Mouse (Mus musculus) embryo, embryonic 11.5 days (tissue): Measurements from ENCODE around the gene 1700001C19Rik.
A peak's percentile ranks its signal among the peaks of the same experiment; 100 is the strongest.
"Not testable (repeated sequence)": the region's sequence is repeated elsewhere in the genome, so short reads cannot be mapped to it uniquely, and the experiment has no call there.

Experiments used
- DNase-seq: peaks from one replicate; pipeline ENCODE4 v3.0.0-alpha.2; 2012; ENCODE audit warnings: low read depth, low spot score

The 1700001C19Rik gene

DNA sequence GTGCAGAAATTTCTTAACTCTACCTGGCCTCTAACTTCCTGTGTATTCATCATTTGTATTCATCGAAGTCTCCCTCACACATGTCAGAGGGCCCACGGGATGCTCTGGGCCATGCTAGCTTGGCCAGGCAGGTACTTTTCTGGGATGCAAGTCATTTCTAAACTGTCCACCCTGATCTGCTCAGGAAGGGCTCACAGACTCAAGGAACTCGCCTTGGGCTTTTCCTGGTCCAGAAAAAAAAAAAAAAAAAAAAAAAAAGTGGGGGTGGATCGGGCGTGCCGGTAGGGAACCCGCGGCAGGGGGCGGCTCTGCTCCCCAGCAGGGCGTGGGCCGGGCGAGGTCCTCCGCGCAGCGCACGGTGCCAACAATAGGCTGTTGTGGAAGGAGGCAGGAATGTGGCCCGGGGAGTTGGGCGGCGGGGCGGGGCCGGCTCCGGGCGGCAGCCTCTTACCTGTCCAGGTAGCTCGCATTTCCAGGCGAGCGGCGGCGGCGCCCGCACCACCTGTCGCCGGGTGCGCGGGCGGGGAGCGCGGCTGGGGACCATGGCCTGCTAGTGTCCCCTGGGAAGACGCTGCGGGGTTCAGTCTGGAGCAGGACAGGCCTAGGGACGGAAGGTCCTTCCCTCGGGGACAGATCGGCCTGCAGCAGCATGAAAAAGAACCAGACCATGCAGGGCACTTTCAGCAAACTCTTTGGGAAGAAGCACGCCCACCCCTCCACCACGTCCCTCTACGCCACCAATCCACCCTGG is 845 bp downstream of the 1700001C19Rik start, which contains the start of gene AI661453:
Gene AI661453 (plus strand): TSS at position 460 of the 751 bp plus-strand sequence.
- DNase-seq = no peak

DNA sequence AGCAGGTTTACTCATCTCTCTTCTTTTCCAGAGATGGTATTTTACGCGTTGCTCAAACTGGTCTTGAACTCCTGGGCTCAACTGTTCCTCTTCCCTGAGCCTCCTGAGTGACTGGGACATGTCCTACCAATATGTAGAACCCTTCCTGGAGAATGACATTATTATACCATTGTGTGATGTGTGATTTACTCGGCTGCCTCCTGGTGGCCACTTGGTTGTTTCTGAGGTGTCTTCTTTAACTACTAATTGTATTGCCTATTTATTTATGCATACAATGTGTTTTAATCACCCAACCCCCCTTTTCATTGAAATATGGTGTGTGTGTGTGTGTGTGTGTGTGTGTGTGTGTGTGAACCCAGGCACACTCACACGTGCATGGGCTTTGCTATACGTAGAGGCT is 6.4 kb downstream of the 1700001C19Rik start:
- no peak for DNase-seq

DNA sequence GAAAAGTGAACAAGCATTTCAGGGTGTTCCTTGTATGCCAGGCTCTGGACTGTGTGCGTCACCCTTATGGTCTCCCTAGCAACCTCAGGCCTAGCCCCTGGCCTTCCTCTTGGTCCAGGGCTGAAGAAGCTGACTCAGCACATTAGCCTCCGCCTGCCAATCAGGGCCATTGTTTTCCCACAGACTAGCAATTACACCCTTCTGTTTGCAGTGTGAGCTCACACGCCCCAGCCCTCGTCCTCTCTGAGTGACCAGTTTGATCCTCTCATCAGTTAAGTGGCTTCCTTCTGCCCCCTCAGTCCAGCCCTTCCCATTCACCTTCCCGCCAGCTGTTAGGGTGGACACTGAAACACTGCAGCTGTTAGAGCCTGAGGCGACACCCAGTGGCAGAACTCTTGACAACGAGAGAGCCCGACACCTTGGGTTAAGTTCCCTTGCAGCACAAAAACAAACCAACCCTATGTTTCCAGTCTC is 8.3 kb downstream of the 1700001C19Rik start:
- DNase-seq = no peak

DNA sequence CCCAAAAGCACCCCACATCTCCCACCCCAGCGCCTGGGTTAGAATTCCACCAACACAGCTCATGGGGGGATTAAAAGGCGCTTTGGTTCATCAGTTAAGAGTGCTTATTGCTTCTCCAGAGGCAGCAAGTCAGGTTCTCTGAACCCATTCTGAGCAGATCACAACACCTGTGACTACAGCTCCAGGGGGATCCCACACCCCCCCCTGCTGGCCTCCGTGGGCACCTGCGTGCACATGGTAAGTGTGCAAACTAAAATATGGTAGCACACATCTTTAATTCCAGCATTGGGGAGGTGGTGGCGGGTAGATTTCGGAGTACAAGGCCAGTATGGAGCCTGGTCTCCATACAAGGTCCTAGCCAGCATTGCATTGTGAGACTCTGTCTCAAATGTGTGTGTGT is 9.9 kb downstream of the 1700001C19Rik start:
- no peak for DNase-seq

DNA sequence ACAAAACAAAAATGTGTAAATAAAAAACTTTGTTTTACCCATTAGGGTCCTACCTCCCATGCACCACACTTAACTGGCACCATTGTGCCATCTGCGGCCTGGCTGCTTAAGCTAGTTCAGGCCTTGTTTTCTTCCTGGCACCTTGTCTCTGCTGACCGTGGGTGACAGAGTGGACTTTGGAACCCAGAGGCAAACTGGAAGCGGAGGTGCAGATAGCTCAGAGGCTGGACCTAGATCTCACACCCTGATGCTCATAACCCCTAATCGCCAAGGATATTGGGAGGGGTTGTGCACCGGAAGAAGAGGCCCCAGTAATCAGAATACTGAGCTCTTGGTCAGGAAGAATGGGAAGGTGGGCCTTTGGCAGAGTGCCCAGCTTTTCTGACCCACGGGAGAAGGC is 13.0 kb downstream of the 1700001C19Rik start:
- no peak for DNase-seq

DNA sequence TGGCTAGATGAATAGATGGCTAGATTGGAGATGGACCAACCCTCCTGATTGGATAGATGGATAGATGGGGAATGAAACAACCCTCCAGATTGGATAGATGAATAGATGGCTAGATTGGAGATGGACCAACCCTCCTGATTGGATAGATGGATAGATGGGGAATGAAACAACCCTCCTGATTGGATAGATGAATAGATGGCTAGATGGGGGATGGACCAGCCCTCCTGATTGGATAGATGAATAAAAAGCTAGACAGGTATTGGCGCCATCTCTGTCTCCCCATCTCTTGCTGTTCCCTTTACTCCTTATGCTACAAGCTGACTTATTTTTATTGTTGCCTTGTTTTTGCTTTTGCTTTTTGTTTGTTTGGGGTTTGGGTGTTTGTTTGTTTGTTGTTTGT is 14.6 kb downstream of the 1700001C19Rik start:
- not testable (repeated sequence) for DNase-seq

DNA sequence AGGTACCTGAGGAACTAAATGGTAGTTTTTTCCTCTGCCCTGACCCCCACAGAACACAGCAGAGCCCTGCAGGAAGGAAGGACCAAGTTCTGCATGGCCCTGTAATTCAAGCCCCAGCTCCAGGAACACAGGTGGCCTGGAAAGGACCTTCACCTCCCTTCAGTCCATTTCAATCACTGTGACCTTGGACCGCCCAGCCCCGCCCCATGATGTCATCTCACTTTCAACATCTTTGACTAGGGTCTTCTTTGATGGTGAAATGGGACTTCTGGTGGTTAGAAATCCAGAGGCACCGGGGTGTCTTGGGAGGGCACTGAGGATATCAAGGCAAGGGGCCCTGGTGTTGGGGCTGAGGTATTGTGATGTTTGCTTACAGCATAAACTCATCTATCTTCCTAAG is 15.6 kb downstream of the 1700001C19Rik start:
- DNase-seq = no peak

DNA sequence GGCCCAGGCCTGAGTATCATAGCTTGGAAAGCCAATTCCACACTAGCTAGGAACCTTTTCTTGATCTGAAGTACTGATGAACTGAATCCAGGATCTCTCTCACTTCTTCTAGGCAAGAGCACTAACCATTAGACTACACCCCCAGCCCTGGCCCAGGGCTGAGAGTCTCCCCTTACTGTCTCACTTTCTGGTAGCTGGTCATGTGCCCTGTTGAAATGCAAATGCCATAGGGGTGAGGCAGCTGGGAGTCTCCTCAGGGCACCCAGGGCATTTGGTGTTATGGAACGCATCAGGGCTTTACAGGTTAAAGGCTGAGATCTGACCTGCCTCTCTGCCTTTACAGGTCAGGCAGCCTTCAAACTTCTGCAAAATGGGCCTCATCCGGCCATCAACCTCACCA is 17.0 kb downstream of the 1700001C19Rik start:
- DNase-seq = no peak

DNA sequence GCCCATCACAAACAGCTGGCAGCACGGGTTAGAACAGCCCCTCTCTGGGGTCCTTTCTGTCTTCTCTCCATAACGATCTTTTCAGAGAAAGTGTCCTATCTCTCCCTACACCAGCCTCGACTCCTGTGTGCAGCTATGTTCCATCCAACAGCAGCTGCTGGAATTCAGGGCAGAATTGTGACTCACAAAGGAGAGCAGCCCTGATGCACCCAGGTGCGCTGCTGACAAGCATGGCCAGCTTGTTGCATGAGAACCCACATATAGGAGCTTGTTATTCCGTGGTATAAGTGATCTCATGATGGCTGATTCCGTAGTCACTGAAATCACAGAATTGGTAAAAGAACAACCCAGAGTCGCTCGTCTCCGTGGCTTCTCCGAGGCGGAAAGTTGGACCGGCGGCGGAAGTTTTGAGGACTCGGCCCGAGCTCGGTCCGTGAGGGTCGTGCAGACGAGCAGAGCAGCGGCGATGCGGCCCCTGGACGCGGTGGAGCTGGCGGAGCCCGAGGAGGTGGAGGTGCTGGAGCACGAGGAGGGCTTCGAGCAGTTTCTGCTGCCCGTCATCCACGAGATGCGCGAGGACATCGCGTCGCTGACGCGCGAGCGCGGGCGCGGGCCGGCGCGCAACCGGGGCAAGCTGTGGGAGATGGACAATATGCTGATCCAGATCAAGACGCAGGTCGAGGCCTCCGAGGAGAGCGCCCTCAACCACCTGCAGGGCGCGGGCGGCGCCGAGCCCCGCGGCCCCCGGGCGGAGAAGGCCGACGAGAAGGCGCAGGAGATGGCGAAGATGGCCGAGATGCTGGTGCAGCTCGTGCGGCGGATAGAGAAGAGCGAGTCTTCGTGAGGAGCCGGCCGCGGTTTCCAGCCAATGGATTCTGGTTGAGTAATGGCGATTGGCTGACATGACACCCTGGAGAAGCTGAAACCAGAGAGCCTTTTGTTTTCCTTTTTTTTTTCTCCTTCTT is 27.0 kb downstream of the 1700001C19Rik start:
- not testable (repeated sequence) for DNase-seq

DNA sequence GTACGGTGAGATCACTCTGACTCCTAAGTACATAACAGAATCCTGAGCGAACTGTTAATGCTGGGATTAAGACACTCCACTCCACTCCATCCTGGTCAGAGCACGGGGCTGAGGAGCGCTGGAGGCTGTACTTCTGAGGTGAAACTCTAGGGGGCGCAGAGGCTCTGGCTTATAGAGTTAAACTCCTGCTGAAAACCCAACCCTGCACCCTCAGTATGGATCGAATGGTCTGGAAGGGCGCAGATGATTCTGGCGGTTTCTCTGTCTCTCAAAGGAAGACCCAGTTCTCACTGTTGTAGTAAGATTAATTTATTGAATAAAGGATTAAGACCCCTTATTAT is 28.6 kb downstream of the 1700001C19Rik start:
- peak; percentile 37 for DNase-seq

DNA sequence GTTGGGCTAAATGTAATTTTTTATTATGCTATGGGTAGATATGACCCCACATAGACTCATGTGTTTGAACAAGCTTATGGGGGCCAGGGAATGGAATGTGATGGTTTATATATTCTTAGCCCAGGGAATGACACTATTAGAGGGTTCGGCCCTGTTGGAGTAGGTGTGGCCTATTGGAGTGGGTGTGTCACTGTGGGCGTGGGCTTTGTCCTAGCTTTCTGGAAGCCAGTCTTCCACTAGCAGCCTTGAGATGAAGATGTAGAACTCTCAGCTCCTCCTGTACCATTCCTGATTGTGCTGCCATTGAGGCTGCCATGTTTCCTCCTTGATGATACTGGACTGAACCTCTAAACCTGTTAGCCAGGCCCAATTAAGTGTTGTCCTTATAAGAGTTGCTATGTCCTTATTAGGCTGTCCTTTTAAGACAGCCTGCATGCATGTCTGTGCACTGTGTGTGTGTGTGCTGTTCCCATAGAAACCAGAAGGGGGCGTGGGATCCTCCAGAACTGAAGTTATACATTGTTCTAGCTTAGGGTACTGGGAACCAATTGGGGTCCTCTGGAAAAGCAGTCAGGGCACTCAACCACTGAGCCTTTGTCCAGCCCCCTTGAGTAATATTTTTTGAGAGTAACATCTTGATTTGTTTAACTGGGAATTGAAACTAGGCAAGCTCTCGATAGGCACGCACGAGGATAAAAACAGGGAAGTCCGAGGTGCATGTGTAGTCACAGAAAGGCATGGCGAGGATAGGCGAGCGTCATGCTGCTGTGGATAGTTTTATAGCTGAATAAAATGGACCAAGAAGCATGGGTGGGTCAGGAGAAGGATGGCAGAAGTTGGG is 29.2 kb downstream of the 1700001C19Rik start:
- no peak for DNase-seq

DNA sequence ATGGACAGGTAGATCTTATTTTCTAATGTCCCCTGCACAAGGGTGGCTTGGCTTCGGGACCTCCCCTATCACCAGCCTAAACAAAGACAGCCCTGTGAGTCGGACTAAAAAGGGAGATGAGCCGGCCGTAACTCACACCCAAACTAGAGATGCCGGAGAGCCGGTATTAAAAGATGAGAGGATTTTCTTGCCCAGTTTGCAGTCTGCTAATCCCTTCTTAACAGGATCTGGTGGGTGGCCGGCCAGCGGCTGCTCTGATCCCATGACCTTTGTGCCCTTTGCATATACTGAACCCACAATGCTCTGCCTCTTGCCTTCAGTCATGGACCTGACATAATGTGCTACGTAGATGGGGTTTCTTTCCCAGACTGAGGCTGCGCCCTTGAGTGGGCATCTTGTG is 36.7 kb downstream of the 1700001C19Rik start, which contains the start of gene Guca1a:
Gene Guca1a (minus strand): TSS at position 134 of the 400 bp plus-strand sequence.
- DNase-seq = no peak

DNA sequence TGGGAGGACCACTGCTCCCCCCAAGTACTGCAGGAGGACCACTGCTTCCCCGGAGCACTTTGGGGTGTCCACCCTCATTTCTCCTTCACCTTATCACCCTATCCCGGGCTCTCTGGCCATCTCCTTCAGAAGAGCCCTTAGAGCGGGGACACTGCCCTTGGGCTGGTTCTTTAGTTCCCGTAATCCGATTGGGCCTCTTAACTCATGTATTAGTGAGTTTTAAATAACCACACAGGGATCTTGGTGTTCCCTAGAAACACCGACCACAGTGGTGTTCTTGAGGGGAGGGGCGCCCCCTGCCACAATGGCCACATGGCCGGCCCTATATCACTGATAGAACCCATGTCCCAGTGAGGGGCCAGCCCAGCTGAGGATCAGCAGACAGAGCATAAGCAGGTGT is 38.1 kb downstream of the 1700001C19Rik start:
- no peak for DNase-seq

DNA sequence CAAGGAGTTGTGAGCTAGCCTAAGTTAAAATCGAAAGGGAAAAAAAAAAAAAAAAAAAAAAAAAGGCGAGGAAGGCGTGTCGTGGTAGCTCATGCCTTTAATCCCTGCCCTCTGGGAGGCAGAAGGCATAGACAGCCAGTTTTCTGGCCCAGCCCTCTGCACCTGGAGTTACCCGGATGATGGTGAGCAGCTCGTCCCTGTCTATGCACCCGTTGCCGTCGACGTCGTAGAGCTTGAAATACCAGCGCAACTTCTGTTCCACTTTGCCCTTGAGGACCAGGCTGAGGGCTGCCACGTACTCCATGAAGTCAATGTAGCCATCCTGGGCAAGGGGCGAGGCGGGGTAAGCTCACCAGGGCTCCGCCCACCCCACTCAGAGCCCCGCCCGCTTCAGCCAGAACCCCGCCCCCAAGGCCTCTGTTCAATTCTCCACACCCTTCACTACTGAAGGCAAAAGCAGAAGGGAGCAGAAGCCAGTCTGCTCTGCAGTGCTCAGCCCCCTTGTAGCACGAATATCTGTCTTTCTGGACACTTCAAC is 41.7 kb downstream of the 1700001C19Rik start:
- DNase-seq = peak; percentile 26

DNA sequence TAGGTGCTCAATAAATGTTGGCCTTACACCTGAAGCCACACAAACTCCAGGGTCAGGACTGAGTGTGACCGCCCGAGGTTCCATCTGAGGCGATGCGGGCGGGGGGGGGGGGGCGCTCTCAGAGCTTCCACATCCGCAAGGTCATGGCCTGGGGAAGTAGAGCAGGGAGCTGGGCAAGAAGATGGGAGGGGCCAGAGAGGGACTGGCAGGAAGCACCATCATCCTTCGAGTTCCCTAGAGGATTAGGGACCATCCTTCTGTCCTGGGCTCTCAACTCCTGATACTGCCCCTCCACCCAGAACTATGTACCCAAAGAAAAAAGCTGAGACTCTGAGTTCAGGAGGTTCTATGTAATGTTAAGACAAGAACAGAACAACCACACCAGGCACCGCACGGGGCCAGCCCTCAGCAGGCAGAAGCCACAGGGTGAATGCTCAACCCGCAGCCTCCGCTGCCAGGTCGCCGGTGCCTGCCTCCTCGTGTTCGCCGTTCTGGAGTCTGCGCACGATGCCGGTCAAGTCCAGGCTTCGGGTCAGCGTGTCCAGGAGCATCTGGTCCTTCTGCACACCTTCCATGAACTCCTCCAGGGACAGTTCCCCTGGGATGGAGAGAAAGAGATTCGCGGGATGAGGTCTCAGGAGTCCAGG is 42.8 kb downstream of the 1700001C19Rik start:
- no peak for DNase-seq

DNA sequence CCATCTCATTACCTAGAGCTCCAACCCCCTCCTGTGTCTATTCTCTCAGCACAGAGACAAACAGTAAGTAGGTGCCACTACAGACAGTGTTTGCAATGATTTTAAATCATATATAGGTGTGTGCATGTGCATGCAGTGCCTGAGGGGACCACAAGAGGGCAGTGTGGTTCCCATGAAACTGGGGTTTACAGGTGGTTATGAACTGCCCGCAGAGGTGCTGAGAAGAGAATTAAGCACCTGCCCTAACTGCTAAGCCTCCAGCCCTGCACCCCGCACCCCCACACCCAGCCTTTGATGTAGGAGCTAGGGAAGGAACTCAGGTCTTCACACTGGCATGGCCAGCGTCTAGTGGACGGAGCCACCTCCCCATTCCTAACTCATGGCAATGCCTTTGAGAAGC is 50.5 kb downstream of the 1700001C19Rik start:
- DNase-seq = peak; percentile 26

DNA sequence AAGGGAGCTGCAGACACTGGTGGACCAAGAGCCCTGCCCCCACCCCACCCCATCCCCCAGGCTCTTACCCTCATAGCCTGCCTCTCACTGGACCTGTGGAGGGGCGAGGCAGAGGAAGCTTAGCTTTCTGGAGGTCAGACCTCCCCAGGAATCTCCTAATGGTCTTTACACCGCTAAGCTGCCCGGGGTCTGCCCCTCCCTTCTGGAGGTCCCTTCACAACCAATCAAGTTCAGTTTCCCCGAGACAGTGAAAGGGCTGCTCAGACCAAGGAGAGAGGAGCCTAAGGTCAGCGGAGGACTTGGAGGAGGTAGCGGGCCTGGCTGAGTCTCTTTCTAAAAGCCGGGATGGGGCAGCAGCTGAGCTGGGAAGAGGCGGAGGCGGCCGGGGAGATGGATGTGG is 52.0 kb downstream of the 1700001C19Rik start, which contains the start of gene Guca1b:
Gene Guca1b (plus strand): TSS at position 249 of the 400 bp plus-strand sequence.
- DNase-seq = no peak

DNA sequence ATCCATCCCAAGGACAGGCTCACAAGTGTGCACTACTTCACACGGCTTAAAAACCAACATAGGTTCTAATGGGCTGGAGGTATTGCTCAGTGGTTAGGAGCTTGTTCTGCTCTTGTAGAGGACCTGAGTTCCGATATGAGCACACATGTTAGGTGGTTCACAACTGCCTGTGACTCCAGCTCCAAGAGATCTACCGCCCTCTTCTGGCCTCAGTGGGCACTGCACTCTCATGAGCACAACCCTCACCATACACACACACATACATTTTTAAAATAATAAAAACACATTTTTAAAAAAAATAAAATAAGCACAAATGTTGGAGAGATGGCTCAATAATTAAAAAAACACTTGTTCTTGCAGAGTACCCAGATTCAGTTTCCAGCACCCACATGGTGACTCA is 53.1 kb downstream of the 1700001C19Rik start:
- DNase-seq = no peak

DNA sequence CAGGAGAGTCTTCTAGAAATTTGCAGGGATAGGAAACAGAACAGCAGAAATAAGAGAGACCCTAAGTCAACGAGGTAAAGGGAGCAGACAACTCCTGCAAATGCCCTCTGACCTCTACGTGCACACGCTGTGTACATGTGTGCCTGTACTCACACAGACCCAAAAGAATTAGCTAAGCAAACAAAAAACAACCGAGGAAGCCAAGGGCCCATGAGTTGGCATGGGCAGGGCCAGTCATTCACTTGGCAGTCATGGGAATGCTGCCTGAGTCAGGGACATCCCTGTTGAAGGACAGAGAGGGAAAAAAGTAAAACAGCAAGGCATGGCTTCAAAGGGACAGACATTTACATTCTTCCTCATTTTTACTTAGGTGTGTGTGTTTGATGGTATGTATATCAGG is 53.9 kb downstream of the 1700001C19Rik start:
- DNase-seq = no peak

DNA sequence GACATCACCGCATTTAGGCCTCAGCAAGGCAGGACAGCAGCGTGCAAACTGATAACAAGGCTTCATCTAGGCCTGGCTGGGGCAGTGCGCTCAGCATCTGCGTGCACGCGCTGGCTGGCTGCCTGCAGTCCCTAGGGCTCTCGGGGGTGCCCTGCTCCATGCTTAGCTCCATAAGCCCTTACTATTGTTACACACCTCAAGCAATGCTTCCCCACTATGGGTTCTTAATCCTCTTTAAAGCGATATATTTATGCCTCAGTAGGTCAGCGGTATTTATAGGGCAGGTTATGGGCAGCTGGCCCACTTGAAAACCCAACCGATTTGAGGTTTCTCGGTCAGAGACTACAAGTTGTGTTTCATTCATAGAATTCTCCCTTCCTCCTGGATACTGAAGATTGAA is 55.3 kb downstream of the 1700001C19Rik start:
- no peak for DNase-seq

DNA sequence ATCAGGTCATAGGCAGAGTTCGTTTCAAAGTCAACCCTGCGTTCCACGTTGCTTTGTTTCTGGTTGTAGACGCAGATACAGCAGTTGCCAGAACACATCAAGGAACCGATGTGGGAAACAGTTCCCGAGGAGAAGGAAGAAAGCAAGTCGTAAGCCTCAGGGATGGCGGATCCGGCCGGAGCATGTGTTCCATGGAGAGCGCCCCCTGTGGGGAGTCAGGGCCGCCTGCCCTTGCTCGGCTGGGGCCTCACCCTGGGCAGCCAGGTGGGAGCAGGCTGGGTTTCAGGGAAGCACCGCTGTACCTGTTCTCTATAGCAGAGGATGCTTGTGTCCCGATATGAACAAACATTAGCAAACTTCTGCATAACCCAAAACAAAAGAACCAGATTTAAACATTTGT is 59.0 kb downstream of the 1700001C19Rik start:
- DNase-seq = no peak
